Mouse (Mus musculus) heart, embryonic 14.5 days (tissue): Measurements from ENCODE around the gene Nup188. TPM values are rescaled to one million over a fixed set of nuclear protein-coding genes. Genes with fewer than 3 reads are reported as not detected.

Experiments used
- ATAC-seq: fragments of 200-750 bp; cut with Nextera tagmentation; 2 replicates; pipeline ENCODE4 v1.8.0; 2017; ENCODE audit warnings: low read depth, moderate TSS enrichment; ENCODE audit not compliant: insufficient number of reproducible peaks, insufficient read depth, low FRiP score
- H3K27ac ChIP-seq, 2 experiments: fragments of 200-500 bp in 1 of 2; fragments of 300-500 bp in 1 of 2; sonication (generic) in 1 of 2; replicated peaks in 1 of 2; 2 replicates each; pipeline ENCODE4 v1.5.1; 2012 to 2014; ENCODE audit warnings: low read depth in 2 of 2, low read length in 2 of 2, control low read depth in 1 of 2, mild to moderate bottlenecking in 1 of 2, mixed read lengths in 1 of 2; ENCODE audit not compliant: control insufficient read depth in 1 of 2, insufficient read depth in 1 of 2
- H3K27me3 ChIP-seq: fragments of 300-500 bp; sonication (generic); 2 replicates; pipeline ENCODE4 v1.6.1; 2014; ENCODE audit warnings: mild to moderate bottlenecking, low read length, control low read depth; ENCODE audit not compliant: control insufficient read depth, insufficient read depth
- H3K36me3 ChIP-seq: fragments of 300-500 bp; sonication (generic); 2 replicates; pipeline ENCODE4 v1.6.1; 2014; ENCODE audit warnings: mild to moderate bottlenecking, control low read depth, low read length, mixed read lengths; ENCODE audit not compliant: control insufficient read depth, insufficient read depth
- H3K4me1 ChIP-seq, 2 experiments: fragments of 200-500 bp in 1 of 2; fragments of 300-500 bp in 1 of 2; sonication (generic) in 1 of 2; 2 replicates each; pipeline ENCODE4 v1.6.1; 2012 to 2014; ENCODE audit warnings: low read length in 2 of 2, control low read depth in 1 of 2, mixed read lengths in 1 of 2; ENCODE audit not compliant: control insufficient read depth in 2 of 2, insufficient read depth in 2 of 2
- H3K4me2 ChIP-seq: fragments of 300-500 bp; sonication (generic); 2 replicates; pipeline ENCODE4 v1.6.1; 2014; ENCODE audit warnings: mild to moderate bottlenecking, low read length
- H3K4me3 ChIP-seq, 2 experiments: fragments of 200-500 bp in 1 of 2; fragments of 300-500 bp in 1 of 2; sonication (generic) in 1 of 2; 2 replicates each; pipeline ENCODE4 v1.5.1; 2012 to 2014; ENCODE audit warnings: low read length in 2 of 2, mild to moderate bottlenecking in 2 of 2, control low read depth in 1 of 2, low read depth in 1 of 2, moderate library complexity in 1 of 2; ENCODE audit not compliant: control insufficient read depth in 1 of 2, insufficient read depth in 1 of 2
- H3K9ac ChIP-seq: fragments of 300-500 bp; sonication (generic); 2 replicates; pipeline ENCODE4 v1.6.1; 2014; ENCODE audit warnings: mild to moderate bottlenecking, low read length
- H3K9me3 ChIP-seq: fragments of 300-500 bp; sonication (generic); 2 replicates; pipeline ENCODE4 v1.6.1; 2016; ENCODE audit warnings: low read length, control low read depth; ENCODE audit not compliant: control insufficient read depth
- WGBS: fragments of 180-500 bp; shearing (Covaris S2); extraction: QIAGEN DNeasy Blood & Tissue Kit; methylation state at CpG from one replicate; pipeline ENCODE4 v1.1.7; 2014; 5-methylcytosine and 5-hydroxymethylcytosine counted together
- polyA plus RNA-seq: library from polyadenylated mRNA; unstranded; fragments of >200 nt; fragmentation: Nextera tagmentation; extraction: Ambion mirVana; gene quantifications from 2 replicates; pipeline ENCODE4 v1.2.1, GENCODE M21; 2014

The Nup188 gene
- polyA plus RNA-seq, 1 experiment from 2014 or later, result 23.9 TPM

DNA sequence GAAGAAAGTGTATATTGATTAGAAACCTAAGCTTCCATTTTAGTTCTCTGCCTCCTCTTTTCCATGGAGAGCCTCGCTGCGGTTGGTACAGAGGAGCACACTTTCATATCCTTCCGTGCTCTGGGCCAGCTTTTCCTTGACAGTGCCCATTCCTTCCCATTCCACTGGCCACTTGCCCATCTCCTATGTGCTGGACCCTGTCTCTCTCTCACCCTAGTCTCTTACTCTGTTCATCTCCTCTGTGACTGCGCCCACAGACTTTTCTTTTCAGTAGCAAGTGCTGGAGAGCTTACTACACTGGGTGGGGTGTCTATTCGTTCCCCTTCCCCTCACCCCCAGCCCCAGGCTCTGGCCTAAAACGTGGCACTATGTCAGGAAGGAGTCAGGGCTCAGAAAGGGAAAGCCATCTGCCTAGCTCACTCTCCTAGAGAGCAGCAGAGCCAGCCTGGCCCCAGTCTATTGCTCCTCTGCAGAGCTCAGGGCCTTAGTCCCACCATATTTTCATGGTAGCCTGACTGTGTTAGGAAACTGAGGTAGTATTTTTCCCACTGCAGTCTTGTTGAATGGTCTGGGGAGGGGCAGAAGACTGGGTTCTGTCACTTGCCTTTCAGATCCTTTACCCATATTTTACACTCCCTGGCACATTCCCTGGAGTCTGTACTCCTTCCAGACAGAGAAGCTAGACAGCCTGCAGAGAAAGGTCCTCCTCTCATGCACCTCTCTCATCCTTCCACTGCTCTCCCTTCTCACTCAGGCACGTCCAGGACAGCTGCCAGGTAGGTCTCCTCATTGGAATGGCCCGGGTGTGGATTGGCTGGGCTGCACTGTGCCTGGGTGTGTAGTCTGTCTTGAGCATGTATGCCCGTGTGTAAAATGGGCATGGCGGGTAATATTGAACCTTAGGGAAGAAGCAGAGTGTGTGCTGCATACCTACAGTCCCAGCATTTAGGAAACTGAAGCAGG, 35.8 kb upstream of the Nup188 start:
- no peak overlapping the region for H3K4me3 ChIP-seq
- ATAC-seq, result no peak
- H3K9me3 ChIP-seq, result no peaks in the 10 kb centered on the region
- WGBS, result 88% methylated on average over 10 of the region's 10 CpGs
- H3K4me1 ChIP-seq, result peaks cover 7 to 13% of the 10 kb centered on the region in 2 experiments; a peak in 3 of 4 replicates
- H3K4me2 ChIP-seq, result no peak overlapping the region
- peak overlapping the region in 1 of 2 experiments; percentile 62; a peak in 3 of 4 replicates for H3K27ac ChIP-seq
- peaks cover 71% of the 10 kb centered on the region for H3K36me3 ChIP-seq
- no peak overlapping the region for H3K9ac ChIP-seq
- H3K27me3 ChIP-seq, result no peaks in the 10 kb centered on the region

DNA sequence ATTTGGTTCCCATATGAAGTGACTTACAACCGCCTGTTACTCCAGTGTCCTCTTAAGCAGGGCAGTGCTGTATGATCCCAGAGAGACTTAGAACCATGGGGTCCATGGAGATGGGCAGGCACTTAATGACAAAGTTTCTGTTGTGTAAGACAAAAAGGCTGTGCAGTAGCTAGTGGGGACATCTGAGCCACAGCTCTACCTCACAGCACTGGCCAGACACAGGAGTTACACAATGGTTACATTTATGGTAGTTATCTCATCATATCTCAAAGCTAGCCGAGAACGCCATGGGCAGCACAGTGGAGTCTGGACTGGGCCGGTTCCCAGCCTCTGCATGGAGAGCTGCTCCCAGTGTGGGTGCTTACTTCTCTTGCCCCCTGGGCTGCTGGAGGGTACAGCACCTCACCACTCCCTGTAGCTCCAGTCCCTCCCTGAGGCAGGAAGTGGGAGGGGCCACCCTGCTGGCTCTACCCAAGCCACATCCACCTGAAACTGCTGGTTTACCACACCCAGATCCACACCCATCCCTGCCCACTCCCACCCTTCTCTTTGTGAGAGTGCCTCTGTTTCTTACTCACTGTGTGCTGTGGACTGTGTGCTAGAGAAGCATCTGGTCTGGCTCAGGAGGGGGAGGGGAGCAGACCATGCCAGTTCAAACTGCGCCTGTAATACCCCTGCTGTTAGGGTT, 34.6 kb upstream of the Nup188 start:
- no peaks in the 10 kb centered on the region for H3K9me3 ChIP-seq
- H3K4me1 ChIP-seq, result peaks cover 7 to 11% of the 10 kb centered on the region in 2 experiments; a peak in 3 of 4 replicates
- WGBS, result 44% methylated on average over 5 of the region's 5 CpGs
- no peak overlapping the region for H3K4me3 ChIP-seq
- H3K9ac ChIP-seq, result no peak overlapping the region
- peak overlapping the region; percentile 48 to 62; a peak in 3 of 4 replicates for H3K27ac ChIP-seq
- no peaks in the 10 kb centered on the region for H3K27me3 ChIP-seq
- peaks cover 75% of the 10 kb centered on the region for H3K36me3 ChIP-seq
- peak; percentile 60 for ATAC-seq
- no peak overlapping the region for H3K4me2 ChIP-seq

DNA sequence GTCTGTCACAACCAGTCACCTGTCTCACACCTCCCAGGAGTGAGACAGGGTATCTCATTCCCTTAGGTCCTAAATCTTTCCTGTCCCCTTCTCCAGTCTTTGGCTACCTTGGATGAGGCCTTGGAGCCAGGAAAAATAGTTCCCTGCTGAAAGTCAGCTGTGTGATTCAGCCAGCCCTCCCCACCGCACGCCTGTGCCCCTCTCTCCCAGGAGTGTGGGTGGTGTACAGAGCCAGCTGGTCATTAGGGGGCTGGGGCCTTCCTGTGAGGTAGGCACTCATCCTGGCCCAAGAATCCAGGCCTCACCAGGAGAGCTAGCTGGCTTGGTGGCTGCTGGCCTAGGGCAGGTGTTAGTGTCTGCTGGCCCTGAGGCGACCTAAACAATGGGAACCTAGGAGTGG, 33.7 kb upstream of the Nup188 start:
- H3K9me3 ChIP-seq, result no peaks in the 10 kb centered on the region
- H3K36me3 ChIP-seq, result peaks cover 85% of the 10 kb centered on the region
- no peak overlapping the region; the same call in 1 of the 2 replicates for H3K9ac ChIP-seq
- no peak overlapping the region for H3K27ac ChIP-seq
- peaks cover 7 to 12% of the 10 kb centered on the region in 2 experiments; a peak in 3 of 4 replicates for H3K4me1 ChIP-seq
- 75% methylated on average over 3 of the region's 3 CpGs for WGBS
- H3K27me3 ChIP-seq, result no peaks in the 10 kb centered on the region
- H3K4me3 ChIP-seq, result no peak overlapping the region
- H3K4me2 ChIP-seq, result no peak overlapping the region
- ATAC-seq, result no peak

DNA sequence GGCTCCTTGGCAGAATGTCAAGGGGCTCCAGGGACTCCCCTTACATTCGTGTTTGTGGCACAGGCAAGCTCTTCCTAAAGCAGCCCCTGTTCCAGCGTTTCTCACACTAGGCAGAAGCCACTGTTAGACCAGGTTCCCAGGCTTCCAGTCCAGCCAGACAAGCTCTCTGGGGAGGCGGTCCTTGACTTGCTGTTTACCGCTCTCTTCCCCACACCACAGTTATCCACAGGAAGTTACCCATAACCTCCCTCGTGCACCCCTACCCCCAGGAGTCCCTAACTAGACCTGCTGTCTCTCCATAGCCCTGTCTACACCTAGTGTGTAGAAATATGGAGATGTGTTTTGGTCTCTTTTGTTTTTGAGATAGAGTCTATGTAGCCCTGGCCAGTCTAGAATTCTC, 32.4 kb upstream of the Nup188 start:
- WGBS, result 73% methylated on average over 5 of the region's 5 CpGs
- peaks cover 19 to 24% of the 10 kb centered on the region in 2 experiments for H3K4me1 ChIP-seq
- no peaks in the 10 kb centered on the region for H3K27me3 ChIP-seq
- H3K9me3 ChIP-seq, result no peaks in the 10 kb centered on the region
- no peak overlapping the region for H3K9ac ChIP-seq
- no peak overlapping the region for H3K27ac ChIP-seq
- ATAC-seq, result no peak
- H3K36me3 ChIP-seq, result peaks cover 84% of the 10 kb centered on the region
- H3K4me3 ChIP-seq, result no peak overlapping the region
- H3K4me2 ChIP-seq, result no peak overlapping the region

DNA sequence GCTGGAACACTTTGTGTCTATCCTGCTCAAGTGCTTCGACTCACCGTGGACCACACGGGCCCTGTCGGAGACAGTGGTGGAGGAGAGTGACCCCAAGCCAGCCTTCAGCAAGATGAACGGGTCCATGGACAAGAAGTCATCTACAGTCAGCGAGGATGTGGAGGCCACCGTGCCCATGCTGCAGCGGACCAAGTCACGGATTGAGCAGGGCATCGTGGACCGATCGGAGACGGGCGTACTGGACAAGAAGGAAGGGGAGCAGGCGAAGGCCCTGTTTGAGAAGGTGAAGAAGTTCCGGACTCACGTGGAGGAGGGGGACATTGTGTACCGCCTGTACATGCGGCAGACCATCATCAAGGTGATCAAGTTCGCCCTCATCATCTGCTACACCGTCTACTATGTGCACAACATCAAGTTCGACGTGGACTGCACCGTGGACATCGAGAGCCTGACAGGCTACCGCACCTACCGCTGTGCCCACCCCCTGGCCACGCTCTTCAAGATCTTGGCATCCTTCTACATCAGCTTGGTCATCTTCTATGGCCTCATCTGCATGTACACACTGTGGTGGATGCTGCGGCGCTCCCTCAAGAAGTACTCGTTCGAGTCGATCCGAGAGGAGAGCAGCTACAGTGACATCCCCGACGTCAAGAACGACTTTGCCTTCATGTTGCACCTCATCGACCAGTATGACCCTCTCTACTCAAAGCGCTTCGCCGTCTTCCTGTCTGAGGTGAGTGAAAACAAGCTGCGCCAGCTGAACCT, 30.4 kb upstream of the Nup188 start:
- no peak overlapping the region for H3K4me3 ChIP-seq
- no peak overlapping the region for H3K4me2 ChIP-seq
- H3K27ac ChIP-seq, result no peak overlapping the region
- H3K36me3 ChIP-seq, result peaks cover 84% of the 10 kb centered on the region
- H3K9me3 ChIP-seq, result no peaks in the 10 kb centered on the region
- no peak for ATAC-seq
- no peaks in the 10 kb centered on the region for H3K27me3 ChIP-seq
- WGBS, result 97% methylated on average over 42 of the region's 42 CpGs
- peaks cover 32 to 37% of the 10 kb centered on the region in 2 experiments for H3K4me1 ChIP-seq
- H3K9ac ChIP-seq, result no peak overlapping the region

DNA sequence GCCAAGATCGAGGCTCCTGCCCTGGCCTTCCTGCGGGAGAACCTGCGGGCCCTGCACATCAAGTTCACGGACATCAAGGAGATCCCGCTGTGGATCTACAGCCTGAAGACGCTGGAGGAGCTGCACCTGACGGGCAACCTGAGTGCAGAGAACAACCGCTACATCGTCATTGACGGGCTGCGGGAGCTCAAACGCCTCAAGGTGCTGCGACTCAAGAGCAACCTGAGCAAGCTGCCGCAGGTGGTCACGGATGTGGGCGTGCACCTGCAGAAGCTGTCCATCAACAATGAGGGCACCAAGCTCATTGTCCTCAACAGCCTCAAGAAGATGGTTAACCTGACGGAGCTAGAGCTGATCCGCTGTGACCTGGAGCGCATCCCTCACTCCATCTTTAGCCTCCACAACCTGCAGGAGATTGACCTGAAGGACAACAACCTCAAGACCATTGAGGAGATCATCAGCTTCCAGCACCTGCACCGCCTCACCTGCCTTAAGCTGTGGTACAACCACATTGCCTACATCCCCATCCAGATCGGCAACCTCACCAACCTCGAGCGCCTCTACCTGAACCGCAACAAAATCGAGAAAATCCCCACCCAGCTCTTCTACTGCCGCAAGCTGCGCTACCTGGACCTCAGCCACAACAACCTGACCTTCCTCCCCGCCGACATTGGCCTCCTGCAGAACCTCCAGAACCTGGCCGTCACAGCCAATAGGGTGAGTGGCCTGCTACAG, 29.4 kb upstream of the Nup188 start:
- no peak overlapping the region for H3K9ac ChIP-seq
- no peak overlapping the region for H3K4me2 ChIP-seq
- H3K27me3 ChIP-seq, result no peaks in the 10 kb centered on the region
- H3K9me3 ChIP-seq, result no peaks in the 10 kb centered on the region
- 0 out of 4 replicates have a peak overlapping the region, but pooled peaks of 1 of the 2 experiments have one; percentile 24 for H3K27ac ChIP-seq
- 96% methylated on average over 30 of the region's 30 CpGs for WGBS
- H3K4me1 ChIP-seq, result peaks cover 28% of the 10 kb centered on the region in 2 experiments
- H3K4me3 ChIP-seq, result no peak overlapping the region
- ATAC-seq, result no peak
- peaks cover 91% of the 10 kb centered on the region for H3K36me3 ChIP-seq
